10 mouse cellular contexts compared by ENCODE assay signal in the genomic region with DNA sequence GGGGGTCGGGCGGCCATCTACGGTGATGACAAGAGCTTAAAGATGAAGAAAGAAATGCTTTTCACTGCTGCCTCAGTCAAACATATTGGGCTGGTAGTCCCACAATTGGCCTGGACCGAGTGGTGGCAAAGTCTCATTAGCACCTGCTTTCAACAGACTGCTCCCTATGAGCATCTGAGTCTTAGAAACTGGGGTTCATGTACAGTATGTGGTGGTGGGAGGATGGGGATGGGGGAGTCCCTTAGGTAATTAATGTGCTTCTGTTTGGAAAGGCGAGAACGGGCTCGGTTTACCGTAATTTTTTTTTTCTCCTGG.
DNase-seq lines count a peak whose midpoint lies in the region; ATAC-seq and TF ChIP-seq lines count a peak whose summit lies in the region.
"Had no signal": no experiment of that assay in that cellular context is flagged by ENCODE, and none has a peak within 500 bp of the region (broad histone marks: within the 10 kb centered on the region; RNA-seq: fewer than 3 reads in every experiment).

No protein-coding gene starts in this region.

- no peaks in the 10 kb centered on the region for H3K9me3 ChIP-seq in lung, embryonic 15.5 days
- H3K9me3 ChIP-seq in forebrain, embryonic 11.5 days (ENCODE audit: control insufficient read depth, low read length): no peaks in the 10 kb centered on the region
- no peaks in the 10 kb centered on the region for H3K9me3 ChIP-seq in intestine, postnatal 0 days (ENCODE audit: control insufficient read depth)
- H3K9me3 ChIP-seq in neural tube, embryonic 15.5 days (replicated peaks): no peaks in the 10 kb centered on the region

- H3K4me3 ChIP-seq in lung, embryonic 15.5 days: peak overlapping the region; percentile 52
- peak overlapping the region; percentile 53 for H3K4me3 ChIP-seq in forebrain, embryonic 11.5 days (ENCODE audit: low read depth, low read length)
- peak overlapping the region; percentile 41; the same call in 1 of the 2 replicates for H3K4me3 ChIP-seq in intestine, postnatal 0 days (ENCODE audit: low read depth, low read length)
- H3K4me3 ChIP-seq in neural tube, embryonic 15.5 days (replicated peaks): peak overlapping the region; percentile 63
- no peak overlapping the region for H3K4me3 ChIP-seq in cerebellum, adult 2 months (replicated peaks; ENCODE audit: insufficient read depth, low read depth, low read length)

- peaks cover 34% of the 10 kb centered on the region for H3K4me1 ChIP-seq in lung, embryonic 15.5 days
- H3K4me1 ChIP-seq in forebrain, embryonic 11.5 days (replicated peaks; ENCODE audit: control insufficient read depth, insufficient read depth, low read length): peaks cover 28% of the 10 kb centered on the region
- H3K4me1 ChIP-seq in intestine, postnatal 0 days (replicated peaks; ENCODE audit: control insufficient read depth, insufficient read depth, low read length): no peaks in the 10 kb centered on the region
- H3K4me1 ChIP-seq in neural tube, embryonic 15.5 days: peaks cover 60% of the 10 kb centered on the region
- H3K4me1 ChIP-seq in cerebellum, adult 2 months (ENCODE audit: control insufficient read depth, insufficient read depth, low read length): no peaks in the 10 kb centered on the region; the same call in 1 of the 2 replicates

- no peak for TF ChIP-seq CTCF in intestine, postnatal 0 days (IDR thresholded peaks at IDR 0.05; ENCODE audit: low read depth)
- no peak for TF ChIP-seq CTCF in cerebellum, adult 2 months (IDR thresholded peaks at IDR 0.05; ENCODE audit: borderline replicate concordance, insufficient read depth, low read depth, low read length)

- H3K4me2 ChIP-seq in lung, embryonic 15.5 days: peak overlapping the region; percentile 89
- peak overlapping the region; percentile 66 for H3K4me2 ChIP-seq in forebrain, embryonic 11.5 days (ENCODE audit: low read depth, low read length, severe bottlenecking)
- H3K4me2 ChIP-seq in intestine, postnatal 0 days (replicated peaks; ENCODE audit: low read depth): peak overlapping the region; percentile 67
- H3K4me2 ChIP-seq in neural tube, embryonic 15.5 days: peak overlapping the region; percentile 87

- H3K27ac ChIP-seq in lung, embryonic 15.5 days: no peak overlapping the region
- H3K27ac ChIP-seq in forebrain, embryonic 11.5 days (ENCODE audit: low read depth, low read length): peak overlapping the region; percentile 88
- H3K27ac ChIP-seq in intestine, postnatal 0 days (ENCODE audit: low read depth, low read length): no peak overlapping the region
- no peak overlapping the region for H3K27ac ChIP-seq in neural tube, embryonic 15.5 days (replicated peaks)
- H3K27ac ChIP-seq in cerebellum, adult 2 months (ENCODE audit: insufficient read depth, low read length): no peak overlapping the region
- H3K27ac ChIP-seq: liver, embryonic 14.5 days had no signal

- peaks cover 92% of the 10 kb centered on the region for H3K27me3 ChIP-seq in lung, embryonic 15.5 days
- peaks cover 51% of the 10 kb centered on the region for H3K27me3 ChIP-seq in forebrain, embryonic 11.5 days (ENCODE audit: control insufficient read depth, insufficient read depth, low read length)
- peaks cover 72% of the 10 kb centered on the region for H3K27me3 ChIP-seq in intestine, postnatal 0 days (replicated peaks; ENCODE audit: control insufficient read depth, insufficient read depth, low read length)
- peaks cover 65% of the 10 kb centered on the region for H3K27me3 ChIP-seq in neural tube, embryonic 15.5 days (replicated peaks)
- peaks cover 1% of the 10 kb centered on the region; the same call in 1 of the 2 replicates for H3K27me3 ChIP-seq in cerebellum, adult 2 months (ENCODE audit: control insufficient read depth, insufficient read depth, low read length)

- TF ChIP-seq POLR2A in cerebellum, adult 2 months (IDR thresholded peaks at IDR 0.05; ENCODE audit: borderline replicate concordance, insufficient read depth, low read length): no peak

- ATAC-seq in lung, embryonic 15.5 days (ENCODE audit: borderline replicate concordance, extremely low read depth, low FRiP score, low TSS enrichment): no peak
- no peak for ATAC-seq in forebrain, embryonic 11.5 days (replicated peaks; ENCODE audit: low FRiP score)
- no peak for ATAC-seq in intestine, postnatal 0 days
- ATAC-seq in neural tube, embryonic 15.5 days (ENCODE audit: low FRiP score): no peak; the same call in 1 of the 2 replicates

- H3K36me3 ChIP-seq in lung, embryonic 15.5 days: no peaks in the 10 kb centered on the region
- H3K36me3 ChIP-seq in forebrain, embryonic 11.5 days (ENCODE audit: control insufficient read depth, insufficient read depth, low read length): no peaks in the 10 kb centered on the region
- H3K36me3 ChIP-seq in intestine, postnatal 0 days (ENCODE audit: control insufficient read depth, insufficient read depth): no peaks in the 10 kb centered on the region
- no peaks in the 10 kb centered on the region for H3K36me3 ChIP-seq in neural tube, embryonic 15.5 days

- DNase-seq in lung, postnatal 14 days: no peak
- no peak for DNase-seq in forebrain, embryonic 11.5 days (ENCODE audit: low spot score)
- DNase-seq in cerebellum, postnatal 14 days: no peak
- DNase-seq in urinary bladder, postnatal 4 days (ENCODE audit: low spot score in 2 of 2): no peak
- DNase-seq in cerebellum, adult 2 months: no peak
- DNase-seq: gastrocnemius, postnatal 25 days had no signal

- H3K9ac ChIP-seq in lung, embryonic 15.5 days: no peak overlapping the region
- H3K9ac ChIP-seq in forebrain, embryonic 11.5 days (ENCODE audit: low read length): peak overlapping the region; percentile 68
- no peak overlapping the region for H3K9ac ChIP-seq in intestine, postnatal 0 days (ENCODE audit: low read depth, low read length)
- no peak overlapping the region for H3K9ac ChIP-seq in neural tube, embryonic 15.5 days (replicated peaks)
- H3K9ac ChIP-seq: liver, embryonic 14.5 days had no signal

- 2% methylated on average over 8 of the region's 8 CpGs for WGBS in lung, embryonic 15.5 days
- WGBS in forebrain, embryonic 11.5 days: 0% methylated on average over 8 of the region's 8 CpGs
- 3% methylated on average over 8 of the region's 8 CpGs for WGBS in intestine, postnatal 0 days
- 3% methylated on average over 8 of the region's 8 CpGs for WGBS in neural tube, embryonic 15.5 days
- 5% methylated on average over 8 of the region's 8 CpGs for WGBS in cerebellum, adult 2 months
